Mouse (Mus musculus): Measurements from ENCODE around the gene Lrrc17.

GRCm38 (mm10) chr5:21545227-21545626 is 1.9 kb downstream of the Lrrc17 start:
- TF ChIP-seq POLR2A (IDR thresholded peaks at IDR 0.05; ENCODE audit: borderline replicate concordance, insufficient read depth, low read length) (no peak), CTCF (IDR thresholded peaks at IDR 0.05; ENCODE audit: borderline replicate concordance, insufficient read depth, low read depth, low read length) (no peak)

Measured in cerebellum, adult 2 months (tissue).